Mouse (Mus musculus) forelimb bud, embryonic 11.5 days (tissue): Measurements from ENCODE around the gene Ism2.
"Not testable (repeated sequence)": the region's sequence is repeated elsewhere in the genome, so short reads cannot be mapped to it uniquely, and the experiment has no call there.

Source experiments
- DNase-seq: peaks from one replicate; pipeline ENCODE4 v3.0.0-alpha.2; 2012; ENCODE audit warnings: low read depth, low spot score

Gene Ism2

DNA sequence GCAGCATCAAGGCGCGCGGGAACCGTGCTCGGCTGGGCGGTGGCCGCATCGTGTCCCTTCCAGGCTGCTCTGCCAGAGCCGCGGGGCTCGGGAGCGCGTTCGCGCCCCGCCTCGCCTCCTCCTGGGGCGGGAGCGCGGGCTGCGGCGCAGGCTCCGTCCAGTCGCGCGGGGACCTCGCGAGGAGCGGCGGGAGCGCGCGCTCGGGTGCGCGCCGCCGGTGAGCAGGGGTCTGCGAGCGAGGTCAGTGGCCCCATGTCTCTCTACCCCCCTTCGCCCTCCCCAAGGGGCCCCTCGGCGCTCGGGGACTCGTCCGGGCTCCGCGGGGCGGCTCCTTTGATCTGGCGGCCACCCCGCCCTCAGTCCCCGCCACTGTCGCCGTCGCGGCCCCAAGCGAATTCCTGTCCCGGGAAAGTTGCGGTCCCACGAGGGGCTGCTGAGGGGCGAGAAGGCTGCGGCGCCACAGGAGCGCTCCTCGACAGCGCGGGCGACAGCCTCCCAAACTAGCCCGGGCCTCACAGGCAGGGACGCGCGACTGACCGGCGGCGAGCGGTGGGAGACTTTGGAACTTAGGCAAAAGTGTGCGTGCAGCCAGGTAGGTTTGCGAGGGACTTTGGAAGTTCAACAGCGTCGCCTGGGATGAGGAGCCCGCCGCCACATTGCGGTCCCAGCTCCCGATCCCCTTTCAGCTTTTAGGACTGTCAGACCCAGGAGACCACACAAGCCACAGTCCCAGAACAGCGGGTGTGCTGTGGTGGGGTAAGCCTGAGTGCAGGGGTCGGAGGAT lies at the start of gene Ism2:
Gene Ism2 (minus strand): TSS at position 49 of the 784 bp plus-strand sequence.
- peak; percentile 37 for DNase-seq

GRCm38 (mm10) chr12:87348029-87348428 lies 48.5 kb upstream of the Ism2 start:
- DNase-seq: no peak

DNA sequence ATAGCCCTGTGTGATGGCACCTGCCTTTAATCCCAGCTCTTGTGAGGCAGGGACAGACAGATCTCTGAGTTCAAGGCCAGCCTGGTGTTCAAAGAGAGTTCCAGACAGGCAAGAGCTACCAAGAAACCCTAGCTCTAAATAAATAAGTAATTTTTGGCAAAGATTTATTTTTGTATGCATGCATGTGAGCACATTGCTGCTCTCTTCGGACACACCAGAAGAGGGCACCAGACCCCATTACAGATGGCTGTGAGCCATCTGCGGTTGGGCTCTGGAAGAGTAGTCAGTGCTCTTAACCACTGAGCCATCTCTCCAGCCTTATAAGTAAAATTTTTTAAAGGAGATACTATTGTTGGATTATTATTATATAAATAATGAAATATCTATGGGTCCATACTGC lies 48.0 kb upstream of the Ism2 start:
- no peak for DNase-seq

GRCm38 (mm10) chr12:87343084-87343605 lies 43.6 kb upstream of the Ism2 start:
- no peak for DNase-seq

GRCm38 (mm10) chr12:87338082-87338481 lies 38.6 kb upstream of the Ism2 start:
- DNase-seq: no peak

- no peak for DNase-seq
These were observed 35.4 kb upstream of the Ism2 start for GRCm38 (mm10) chr12:87334886-87335285.

GRCm38 (mm10) chr12:87333794-87334193 lies 34.3 kb upstream of the Ism2 start:
- no peak for DNase-seq

DNA sequence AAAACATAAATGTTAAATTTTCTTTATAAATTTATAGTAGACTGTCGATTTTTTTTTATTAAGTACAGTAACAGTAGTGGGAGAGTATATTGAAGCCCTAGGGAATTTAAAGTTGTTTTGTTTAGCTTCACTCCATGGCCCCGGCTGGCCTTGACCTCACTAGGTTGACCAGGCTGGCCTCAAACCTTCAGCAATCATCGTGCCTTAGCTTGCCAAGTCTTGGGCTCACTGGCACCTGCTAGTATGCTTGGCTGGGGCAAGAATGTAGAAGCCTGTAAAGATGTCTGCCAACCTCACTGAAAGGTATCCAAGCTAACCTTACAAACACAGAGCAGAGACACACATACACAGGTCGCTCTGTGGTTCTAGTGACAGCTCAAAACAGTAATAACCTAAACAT lies 33.0 kb upstream of the Ism2 start:
- DNase-seq: no peak

- no peak for DNase-seq
These were observed 32.4 kb upstream of the Ism2 start for GRCm38 (mm10) chr12:87331908-87332307.

- peak; percentile 28 for DNase-seq
These were observed 31.6 kb upstream of the Ism2 start for GRCm38 (mm10) chr12:87331053-87331456.

GRCm38 (mm10) chr12:87330213-87330612 lies 30.7 kb upstream of the Ism2 start:
- DNase-seq: no peak

DNA sequence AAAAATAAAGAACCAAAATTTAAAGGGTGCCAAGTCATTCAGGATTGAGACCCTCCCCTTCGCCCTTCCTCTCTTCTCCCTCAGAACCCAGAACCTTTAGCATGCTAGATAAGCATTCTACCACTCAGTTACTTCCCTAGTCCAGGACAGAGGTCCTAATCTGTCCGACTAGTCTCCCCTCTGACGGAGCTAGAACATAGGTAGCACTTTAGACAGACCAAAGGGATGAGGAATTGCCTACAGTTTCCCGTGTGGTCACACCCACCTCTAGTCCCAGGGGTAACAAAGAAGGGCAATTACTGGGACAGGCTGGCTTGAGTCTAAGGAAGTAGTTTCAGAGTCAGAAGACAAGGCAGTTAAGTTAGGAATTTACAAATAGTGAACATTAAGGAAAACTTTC lies 28.5 kb upstream of the Ism2 start:
- DNase-seq: no peak

- DNase-seq: no peak
These were observed 28.1 kb upstream of the Ism2 start for GRCm38 (mm10) chr12:87327610-87328009.

- no peak for DNase-seq
These were observed 25.9 kb upstream of the Ism2 start for GRCm38 (mm10) chr12:87325452-87325851.

DNA sequence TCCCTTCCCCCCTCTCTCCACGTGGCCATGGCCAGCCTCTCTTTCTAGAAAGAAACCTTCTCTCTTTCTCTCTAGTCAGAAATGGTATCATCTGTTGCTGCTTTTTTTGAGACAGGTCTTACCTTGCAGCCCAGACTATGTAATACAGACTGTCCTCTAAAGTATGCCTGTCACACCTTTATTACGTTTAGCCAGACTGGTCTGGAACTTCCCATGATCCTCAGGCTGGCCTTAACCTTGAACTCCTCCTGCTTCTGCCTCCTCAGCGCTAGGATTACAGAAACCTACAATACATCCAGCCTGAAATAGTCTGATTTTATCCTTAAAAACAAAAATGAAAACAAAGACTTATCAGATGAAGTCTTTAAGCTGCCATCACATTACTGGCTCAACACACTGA lies 19.7 kb upstream of the Ism2 start:
- no peak for DNase-seq

DNA sequence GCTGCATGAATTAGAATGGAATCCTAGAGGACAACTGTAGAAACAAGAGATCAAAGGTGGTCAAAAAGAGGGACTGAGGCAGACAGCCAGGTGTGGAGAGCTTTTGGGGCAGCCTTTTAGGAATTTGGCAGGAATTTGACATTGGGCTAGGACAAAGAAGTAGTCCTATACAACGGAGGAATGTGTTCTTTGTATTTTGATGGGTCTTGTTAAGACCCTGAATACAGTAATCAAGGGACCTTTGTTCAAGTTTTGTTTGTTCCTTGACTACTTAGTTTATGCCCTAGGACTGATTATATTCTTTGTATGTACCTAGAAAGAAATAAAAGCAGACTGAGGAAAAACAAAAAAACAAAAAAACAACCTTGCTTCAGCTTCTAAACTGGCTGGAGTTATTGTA lies 18.4 kb upstream of the Ism2 start:
- no peak for DNase-seq

- no peak for DNase-seq
These were observed 13.6 kb upstream of the Ism2 start for GRCm38 (mm10) chr12:87313098-87313497.

- not testable (repeated sequence) for DNase-seq
These were observed 7.0 kb upstream of the Ism2 start for GRCm38 (mm10) chr12:87306584-87306844.

GRCm38 (mm10) chr12:87305767-87306583 lies 6.5 kb upstream of the Ism2 start:
- no peak for DNase-seq

- no peak for DNase-seq
These were observed 1.7 kb upstream of the Ism2 start for GRCm38 (mm10) chr12:87301189-87301588.

DNA sequence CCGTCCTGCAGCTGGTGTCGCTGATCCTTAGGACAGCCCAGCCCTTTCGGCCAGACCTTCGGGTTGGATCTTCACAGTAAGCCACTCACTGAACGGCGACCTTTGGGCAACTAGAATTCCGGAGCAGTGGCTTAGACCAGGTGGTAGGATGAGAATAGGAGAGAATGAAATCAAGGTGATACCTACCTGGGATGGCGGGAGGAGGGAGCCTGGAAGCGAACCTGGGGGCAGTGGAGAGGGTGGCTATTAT lies 861 bp upstream of the Ism2 start:
- no peak for DNase-seq

GRCm38 (mm10) chr12:87299037-87299656 lies 358 bp downstream of the Ism2 start:
- DNase-seq: no peak

- no peak for DNase-seq
These were observed 5.6 kb downstream of the Ism2 start for GRCm38 (mm10) chr12:87293934-87294333.
